ENCODE assay signal across 17 mouse cellular contexts in the genomic region with DNA sequence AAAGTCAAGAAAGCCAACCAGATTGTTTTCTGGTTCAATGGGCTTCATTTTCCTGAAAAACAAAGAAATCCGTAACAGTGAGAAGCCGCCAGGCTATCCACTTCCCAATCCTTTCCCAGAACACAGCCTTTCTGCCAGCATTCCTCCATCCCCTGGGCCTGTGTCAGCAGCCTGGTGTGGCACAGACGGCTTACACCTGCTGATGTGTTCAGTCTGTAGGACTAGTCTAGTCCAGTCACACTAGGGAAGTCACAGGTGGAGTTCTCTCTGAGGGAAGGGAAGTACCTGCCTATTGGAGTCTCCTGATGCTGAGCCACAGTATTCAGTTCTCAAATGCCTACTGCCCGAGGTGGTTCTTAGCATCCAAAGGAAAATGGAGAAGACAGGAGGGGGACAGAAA.
DNase-seq lines count a peak whose midpoint lies in the region; ATAC-seq and TF ChIP-seq lines count a peak whose summit lies in the region.
"Had no signal": no experiment of that assay in that cellular context is flagged by ENCODE, and none has a peak within 500 bp of the region (broad histone marks: within the 10 kb centered on the region; RNA-seq: fewer than 3 reads in every experiment).

No protein-coding gene starts in this region.

- H3K4me1 ChIP-seq in hindbrain, embryonic 13.5 days (replicated peaks): peaks cover 26% of the 10 kb centered on the region
- peaks cover 13% of the 10 kb centered on the region for H3K4me1 ChIP-seq in hindbrain, embryonic 12.5 days
- 0 out of 2 replicates have a peak, but pooled peaks cover 8% of the 10 kb centered on the region for H3K4me1 ChIP-seq in hindbrain, postnatal 0 days (ENCODE audit: insufficient read depth, low read length)
- H3K4me1 ChIP-seq in kidney, adult 2 months (ENCODE audit: control insufficient read depth, insufficient read depth, low read length): no peaks in the 10 kb centered on the region
- H3K4me1 ChIP-seq: liver, embryonic 12.5 days; lung, embryonic 15.5 days had no signal

- 64% methylated on average over 4 of the region's 4 CpGs for WGBS in hindbrain, embryonic 13.5 days
- 59% methylated on average over 4 of the region's 4 CpGs for WGBS in hindbrain, embryonic 12.5 days
- 29% methylated on average over 4 of the region's 4 CpGs for WGBS in hindbrain, postnatal 0 days
- WGBS in kidney, adult 2 months: 52% methylated on average over 4 of the region's 4 CpGs

- no peak for TF ChIP-seq CTCF in hindbrain, postnatal 0 days (IDR thresholded peaks at IDR 0.05; ENCODE audit: low read depth)
- TF ChIP-seq CTCF in kidney, adult 2 months (conservative IDR thresholded peaks at IDR 0.05; ENCODE audit: insufficient read depth, insufficient read length, low read depth, low read length): no peak

- ATAC-seq in hindbrain, embryonic 13.5 days (ENCODE audit: low FRiP score): no peak
- ATAC-seq in hindbrain, embryonic 12.5 days (ENCODE audit: low FRiP score): no peak
- ATAC-seq in hindbrain, postnatal 0 days: peak; percentile 36; the same call in 1 of the 2 replicates
- ATAC-seq in monocyte, adult 5-6 weeks (replicated peaks; ENCODE audit: insufficient number of reproducible peaks, low FRiP score, low TSS enrichment, poor library complexity, severe bottlenecking): no peak
- ATAC-seq: liver, embryonic 12.5 days had no signal

- DNase-seq in brain, adult 2 months (ENCODE audit: low read depth, low spot score): peak; percentile 77
- DNase-seq in cerebellum, adult 9-10 months: peak; percentile 57
- DNase-seq in hindbrain, postnatal 0 days (ENCODE audit: low spot score): no peak
- no peak for DNase-seq in ovary, adult 18-20 months (ENCODE audit: low spot score)
- no peak for DNase-seq in kidney, adult 2 months
- DNase-seq: adrenal gland, adult 2 months; gastrocnemius, postnatal 14 days; kidney, adult 8-10 months; kidney, postnatal 25 days; spleen, adult 18-20 months; thymus, adult 18-20 months had no signal

- H3K36me3 ChIP-seq in hindbrain, embryonic 13.5 days: no peaks in the 10 kb centered on the region
- H3K36me3 ChIP-seq in hindbrain, embryonic 12.5 days: no peaks in the 10 kb centered on the region
- no peaks in the 10 kb centered on the region for H3K36me3 ChIP-seq in hindbrain, postnatal 0 days (ENCODE audit: insufficient read depth, low read length)
- H3K36me3 ChIP-seq in kidney, adult 2 months (ENCODE audit: control insufficient read depth, insufficient read depth, low read length): no peaks in the 10 kb centered on the region
- H3K36me3 ChIP-seq: forebrain, embryonic 10.5 days; liver, embryonic 12.5 days; lung, embryonic 15.5 days had no signal

- no peaks in the 10 kb centered on the region for H3K9me3 ChIP-seq in hindbrain, embryonic 13.5 days
- H3K9me3 ChIP-seq in hindbrain, embryonic 12.5 days (replicated peaks): no peaks in the 10 kb centered on the region
- H3K9me3 ChIP-seq in hindbrain, postnatal 0 days (ENCODE audit: low read length): no peaks in the 10 kb centered on the region
- H3K9me3 ChIP-seq: forebrain, embryonic 10.5 days; liver, embryonic 12.5 days; lung, embryonic 15.5 days had no signal

- H3K4me2 ChIP-seq in hindbrain, embryonic 13.5 days: peak overlapping the region; percentile 33
- no peak overlapping the region for H3K4me2 ChIP-seq in hindbrain, embryonic 12.5 days (replicated peaks)
- H3K4me2 ChIP-seq in hindbrain, postnatal 0 days (ENCODE audit: low read depth, low read length): peak overlapping the region; percentile 54
- H3K4me2 ChIP-seq: liver, embryonic 12.5 days; lung, embryonic 15.5 days had no signal

- peak overlapping the region; percentile 30; the same call in 1 of the 2 replicates for H3K27ac ChIP-seq in hindbrain, embryonic 13.5 days
- no peak overlapping the region for H3K27ac ChIP-seq in hindbrain, embryonic 12.5 days
- H3K27ac ChIP-seq in hindbrain, postnatal 0 days: peak overlapping the region; percentile 17; the same call in 1 of the 2 replicates
- H3K27ac ChIP-seq in kidney, adult 2 months (ENCODE audit: insufficient read depth, low read depth, low read length): no peak overlapping the region
- H3K27ac ChIP-seq: forebrain, embryonic 10.5 days; liver, embryonic 12.5 days; lung, embryonic 15.5 days had no signal

- H3K9ac ChIP-seq in hindbrain, embryonic 13.5 days: 0 out of 2 replicates have a peak overlapping the region, but pooled peaks have one; percentile 51
- H3K9ac ChIP-seq in hindbrain, embryonic 12.5 days: no peak overlapping the region
- 0 out of 2 replicates have a peak overlapping the region, but pooled peaks have one; percentile 21 for H3K9ac ChIP-seq in hindbrain, postnatal 0 days (replicated peaks; ENCODE audit: low read length)
- H3K9ac ChIP-seq: liver, embryonic 12.5 days; lung, embryonic 15.5 days had no signal

- no peak for TF ChIP-seq POLR2A in kidney, adult 2 months (IDR thresholded peaks at IDR 0.05; ENCODE audit: low read depth, low read length)

- H3K4me3 ChIP-seq in hindbrain, embryonic 13.5 days: peak overlapping the region; percentile 19
- H3K4me3 ChIP-seq in hindbrain, embryonic 12.5 days: no peak overlapping the region
- H3K4me3 ChIP-seq in hindbrain, postnatal 0 days (ENCODE audit: low read length): peak overlapping the region; percentile 40
- H3K4me3 ChIP-seq in kidney, adult 2 months (ENCODE audit: insufficient read depth, low read depth, low read length): no peak overlapping the region
- H3K4me3 ChIP-seq: forebrain, embryonic 10.5 days; liver, embryonic 12.5 days; lung, embryonic 15.5 days had no signal

- no peaks in the 10 kb centered on the region for H3K27me3 ChIP-seq in hindbrain, embryonic 13.5 days
- H3K27me3 ChIP-seq in hindbrain, embryonic 12.5 days: no peaks in the 10 kb centered on the region
- no peaks in the 10 kb centered on the region for H3K27me3 ChIP-seq in hindbrain, postnatal 0 days (ENCODE audit: insufficient read depth, low read length)
- H3K27me3 ChIP-seq in kidney, adult 2 months (replicated peaks; ENCODE audit: control insufficient read depth, insufficient read depth, low read length): no peaks in the 10 kb centered on the region
- H3K27me3 ChIP-seq: liver, embryonic 12.5 days; lung, embryonic 15.5 days had no signal

Comparison
In these comparisons a context has a peak if more than half of its experiments do, and no peak if none do; other contexts are left out.
1. H3K27ac ChIP-seq: peak in hindbrain, embryonic 13.5 days (single experiment) and hindbrain, postnatal 0 days (single experiment); none in hindbrain, embryonic 12.5 days (single experiment) and kidney, adult 2 months (single experiment).
2. H3K4me3 ChIP-seq: peak in hindbrain, embryonic 13.5 days (single experiment) and hindbrain, postnatal 0 days (single experiment); none in hindbrain, embryonic 12.5 days (single experiment) and kidney, adult 2 months (single experiment).
3. DNase-seq: peak in brain, adult 2 months (single experiment) and cerebellum, adult 9-10 months (single experiment); none in hindbrain, postnatal 0 days (single experiment), ovary, adult 18-20 months (single experiment) and kidney, adult 2 months (single experiment).